Mouse (Mus musculus): ENCODE measurements around the gene Rab43. TPM values are rescaled to one million over a fixed set of nuclear protein-coding genes. Genes with fewer than 3 reads are reported as not detected.

Rab43 gene
- total RNA-seq, 2 experiments from 2014 or later, result 7.9 to 13.2 TPM

- intact Hi-C loops (cut with DNase I; ENCODE audit: low total_unique reads), result no loop called here
- DNase-seq, result no peak
Measured at GRCm38 (mm10) chr6:87763376-87764280, 48.3 kb downstream of the Rab43 start.

GRCm38 (mm10) chr6:87762161-87762560 is 49.8 kb downstream of the Rab43 start:
- intact Hi-C loops (cut with DNase I; ENCODE audit: low total_unique reads), result no loop called here
- DNase-seq, result no peak

GRCm38 (mm10) chr6:87759850-87760249 is 52.1 kb downstream of the Rab43 start:
- DNase-seq, result no peak
- intact Hi-C loops (cut with DNase I; ENCODE audit: low total_unique reads), result no loop called here

- intact Hi-C loops (cut with DNase I; ENCODE audit: low total_unique reads), result no loop called here
- no peak for DNase-seq
Measured at GRCm38 (mm10) chr6:87759404-87759803, 52.6 kb downstream of the Rab43 start.

- DNase-seq, result no peak
- intact Hi-C loops (cut with DNase I; ENCODE audit: low total_unique reads), result no loop called here
Measured at GRCm38 (mm10) chr6:87756896-87757295, 55.1 kb downstream of the Rab43 start.

- intact Hi-C loops (cut with DNase I; ENCODE audit: low total_unique reads), result no loop called here
- no peak for DNase-seq
Measured at GRCm38 (mm10) chr6:87755196-87755595, 56.8 kb downstream of the Rab43 start.

- intact Hi-C loops (cut with DNase I; ENCODE audit: low total_unique reads), result no loop called here
- no peak for DNase-seq
Measured at GRCm38 (mm10) chr6:87751574-87751973, 60.4 kb downstream of the Rab43 start.

- intact Hi-C loops (cut with DNase I; ENCODE audit: low total_unique reads), result no loop called here
- DNase-seq, result no peak
Measured at GRCm38 (mm10) chr6:87750184-87750910, 61.6 kb downstream of the Rab43 start.

- DNase-seq, result no peak
- intact Hi-C loops (cut with DNase I; ENCODE audit: low total_unique reads), result no loop called here
Measured at GRCm38 (mm10) chr6:87748531-87748930, 63.4 kb downstream of the Rab43 start.

GRCm38 (mm10) chr6:87748078-87748477 is 63.9 kb downstream of the Rab43 start:
- intact Hi-C loops (cut with DNase I; ENCODE audit: low total_unique reads), result no loop called here
- DNase-seq, result no peak

GRCm38 (mm10) chr6:87746849-87747248 is 65.1 kb downstream of the Rab43 start:
- intact Hi-C loops (cut with DNase I; ENCODE audit: low total_unique reads), result no loop called here
- DNase-seq, result peak; percentile 74

- intact Hi-C loops (cut with DNase I; ENCODE audit: low total_unique reads), result no loop called here
Measured at GRCm38 (mm10) chr6:87746059-87746458, 65.9 kb downstream of the Rab43 start.

GRCm38 (mm10) chr6:87745301-87745700 is 66.7 kb downstream of the Rab43 start:
- intact Hi-C loops (cut with DNase I; ENCODE audit: low total_unique reads), result no loop called here

More at GRCm38 (mm10) chr6:87746059-87746458, 65.9 kb downstream of the Rab43 start:
- no peak for DNase-seq

GRCm38 (mm10) chr6:87744632-87745031 is 67.3 kb downstream of the Rab43 start:
- no peak for DNase-seq
- intact Hi-C loops (cut with DNase I; ENCODE audit: low total_unique reads), result no loop called here

More at GRCm38 (mm10) chr6:87745301-87745700, 66.7 kb downstream of the Rab43 start:
- no peak for DNase-seq

- DNase-seq, result peak; percentile 42
- intact Hi-C loops (cut with DNase I; ENCODE audit: low total_unique reads), result no loop called here
Measured at GRCm38 (mm10) chr6:87743281-87743680, 68.7 kb downstream of the Rab43 start.

GRCm38 (mm10) chr6:87742804-87743203 is 69.2 kb downstream of the Rab43 start:
- intact Hi-C loops (cut with DNase I; ENCODE audit: low total_unique reads), result no loop called here
- DNase-seq, result no peak

GRCm38 (mm10) chr6:87741978-87742377 is 70.0 kb downstream of the Rab43 start:
- DNase-seq, result no peak
- intact Hi-C loops (cut with DNase I; ENCODE audit: low total_unique reads), result no loop called here

- intact Hi-C loops (cut with DNase I; ENCODE audit: low total_unique reads), result no loop called here
- no peak for DNase-seq
Measured at GRCm38 (mm10) chr6:87740496-87740895, 71.5 kb downstream of the Rab43 start.

- intact Hi-C loops (cut with DNase I; ENCODE audit: low total_unique reads), result no loop called here
Measured at GRCm38 (mm10) chr6:87739898-87740297, 72.1 kb downstream of the Rab43 start.

More at GRCm38 (mm10) chr6:87739898-87740297, 72.1 kb downstream of the Rab43 start:
- no peak for DNase-seq

All from gastrocnemius, postnatal 14 days (tissue).